Mouse (Mus musculus) testis, adult 10 weeks (tissue): ENCODE measurements around the gene Fsd1l. TPM values are rescaled to one million over a fixed set of nuclear protein-coding genes. Genes with fewer than 3 reads are reported as not detected.

Experiments used
- polyA plus RNA-seq: library from polyadenylated mRNA; stranded (reverse); fragments of 350-450 nt; fragmentation: Illumina TruSeq; extraction: RNeasy Lipid Tissue Mini Kit (QIAGEN cat#74804); gene quantifications from one replicate; pipeline ENCODE4 v1.2.3, GENCODE M21; 2014; ENCODE audit warnings: low read depth, low replicate concordance

The Fsd1l gene
- polyA plus RNA-seq = 31.8 TPM

DNA sequence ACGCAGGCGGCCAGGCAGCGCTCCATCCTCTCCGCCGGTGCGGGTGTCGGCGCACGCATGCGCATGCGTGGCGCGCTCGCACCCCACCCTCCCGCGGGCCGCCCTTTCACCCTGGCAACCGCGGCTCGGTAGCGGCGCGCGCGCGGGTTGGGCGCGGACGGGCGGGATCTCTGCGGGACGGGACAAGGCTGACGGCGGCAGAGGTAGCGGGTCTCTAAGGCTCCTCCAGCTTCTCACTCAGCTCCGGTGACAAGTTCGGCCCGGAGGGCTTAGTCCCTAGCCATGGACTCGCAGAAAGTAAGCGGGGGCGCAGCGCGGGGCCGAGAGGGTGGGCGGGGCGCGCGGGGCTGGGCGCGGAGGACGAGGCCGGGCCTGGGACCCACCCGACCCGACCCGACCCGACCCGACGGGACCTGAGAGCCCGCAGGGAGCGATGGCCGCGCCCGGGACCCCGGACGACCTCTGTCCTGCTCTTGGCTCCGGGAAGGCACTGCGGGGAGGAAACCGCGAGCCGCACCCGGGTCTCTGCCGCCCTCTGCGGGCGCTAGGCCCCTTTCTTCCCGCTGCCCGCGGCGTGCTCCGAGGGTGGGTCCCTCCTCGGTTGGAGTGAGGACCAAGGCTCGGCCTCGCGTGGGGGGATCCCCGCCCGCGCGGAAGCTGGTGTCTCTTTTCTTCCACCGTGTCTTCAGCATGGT lies at the start of gene Fsd1l:
Gene Fsd1l, plus strand, starts transcription at position 156 of the 695 bp plus-strand sequence.

DNA sequence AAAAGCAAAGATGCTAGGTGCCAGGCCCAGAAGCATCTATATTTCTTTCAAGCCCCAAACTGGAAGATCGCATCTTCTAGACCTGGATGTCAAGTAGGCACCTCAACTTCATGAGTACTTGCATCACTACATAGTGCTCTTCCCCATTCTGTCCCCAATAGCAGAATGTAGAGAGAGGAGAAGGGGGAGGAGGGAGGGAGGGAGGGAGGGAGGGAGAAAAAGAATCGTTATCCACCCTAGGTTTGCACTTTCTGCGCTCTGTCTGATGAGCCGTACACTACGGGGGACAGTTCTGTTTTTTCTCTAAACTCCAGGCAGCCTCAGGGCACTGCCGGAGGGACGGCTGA lies 82.4 kb downstream of the Fsd1l start, which contains the start of gene Fktn:
Gene Fktn, plus strand, starts transcription at position 295 of the 347 bp plus-strand sequence.

Other genes starting within 250 kb of the Fsd1l start
- 11.4 TPM for gene Slc44a1, start 191.1 kb upstream of the Fsd1l start, polyA plus RNA-seq
- gene Fktn, start 82.5 kb downstream of the Fsd1l start, polyA plus RNA-seq = 44.5 TPM
- 1.6 TPM for gene Tal2, start 148.2 kb downstream of the Fsd1l start, polyA plus RNA-seq
- gene Tmem38b, start 194.6 kb downstream of the Fsd1l start, polyA plus RNA-seq = 33.9 TPM